Mouse (Mus musculus): ENCODE measurements around the gene Zfp142. TPM values are rescaled to one million over a fixed set of nuclear protein-coding genes. Genes with fewer than 3 reads are reported as not detected.

The Zfp142 gene
- total RNA-seq (2021) = 10 to 100 TPM in 1 of 2 experiments, 1 to 10 TPM in 1; 8.4 to 10.2 TPM

- DNase-seq = peak; percentile 99
- intact Hi-C loops (cut with DNase I) = loop anchor here (5.0 to 10.0 kb wide), 4 partner anchors 77 to 729 kb away; partner anchors contain the start of genes Cnot9, Ctdsp1, Dnpep and Ttll4
Measured at GRCm38 (mm10) chr1:74587773-74588445, at the start of gene Zfp142, which contains the start of gene Bcs1l. Zfp142 (minus strand) TSS chr1:74588246. Bcs1l (plus strand) TSS chr1:74588289.

GRCm38 (mm10) chr1:74632734-74633133 is 44.7 kb upstream of the Zfp142 start:
- no peak for DNase-seq
- intact Hi-C loops (cut with DNase I) = no loop called here

- intact Hi-C loops (cut with DNase I) = no loop called here
- DNase-seq = no peak
Measured at GRCm38 (mm10) chr1:74628001-74628400, 40.0 kb upstream of the Zfp142 start.

GRCm38 (mm10) chr1:74626076-74626475 is 38.0 kb upstream of the Zfp142 start:
- DNase-seq = no peak
- intact Hi-C loops (cut with DNase I) = no loop called here

GRCm38 (mm10) chr1:74624183-74624582 is 36.1 kb upstream of the Zfp142 start:
- no peak for DNase-seq
- intact Hi-C loops (cut with DNase I) = no loop called here

- intact Hi-C loops (cut with DNase I) = loop anchor here (1.0 to 5.0 kb wide), 2 partner anchors 12 to 711 kb away; no protein-coding TSS in a partner anchor
- DNase-seq = peak; percentile 84
Measured at GRCm38 (mm10) chr1:74601267-74601962, 13.4 kb upstream of the Zfp142 start, which contains the start of the genes Rnf25 and Stk36. Rnf25 (minus strand) TSS chr1:74601397. Stk36 (plus strand) TSS chr1:74601445.

GRCm38 (mm10) chr1:74600501-74601266 is 12.6 kb upstream of the Zfp142 start:
- DNase-seq = no peak
- intact Hi-C loops (cut with DNase I) = loop anchor here (1.0 to 5.0 kb wide), 2 partner anchors 11 to 712 kb away; no protein-coding TSS in a partner anchor

GRCm38 (mm10) chr1:74594434-74594833 is 6.4 kb upstream of the Zfp142 start:
- intact Hi-C loops (cut with DNase I) = no loop called here

GRCm38 (mm10) chr1:74587233-74587772 is 743 bp downstream of the Zfp142 start:
- DNase-seq = no peak

More at GRCm38 (mm10) chr1:74594434-74594833, 6.4 kb upstream of the Zfp142 start:
- no peak for DNase-seq

GRCm38 (mm10) chr1:74584616-74585398 is 3.2 kb downstream of the Zfp142 start:
- intact Hi-C loops (cut with DNase I) = loop anchor here (5.0 to 10.0 kb wide), 4 partner anchors 78 to 732 kb away; partner anchors contain the start of genes Cnot9, Ctdsp1, Dnpep and Ttll4

More at GRCm38 (mm10) chr1:74587233-74587772, 743 bp downstream of the Zfp142 start:
- intact Hi-C loops (cut with DNase I) = loop anchor here (5.0 to 10.0 kb wide), 4 partner anchors 77 to 730 kb away; partner anchors contain the start of genes Cnot9, Ctdsp1, Dnpep and Ttll4

GRCm38 (mm10) chr1:74582621-74583020 is 5.4 kb downstream of the Zfp142 start:
- intact Hi-C loops (cut with DNase I) = loop anchor here (10.0 kb wide), 2 partner anchors 82 to 188 kb away; partner anchors contain the start of genes Ctdsp1 and Ttll4
- DNase-seq = no peak

More at GRCm38 (mm10) chr1:74584616-74585398, 3.2 kb downstream of the Zfp142 start:
- peak in 1 of 2 experiments; percentile 26 for DNase-seq

- intact Hi-C loops (cut with DNase I) = no loop called here
- DNase-seq = no peak
Measured at GRCm38 (mm10) chr1:74569739-74570719, 18.0 kb downstream of the Zfp142 start.

- intact Hi-C loops (cut with DNase I) = no loop called here
Measured at GRCm38 (mm10) chr1:74565834-74566233, 22.2 kb downstream of the Zfp142 start.

GRCm38 (mm10) chr1:74559061-74559460 is 29.0 kb downstream of the Zfp142 start:
- intact Hi-C loops (cut with DNase I) = no loop called here
- DNase-seq = no peak

More at GRCm38 (mm10) chr1:74565834-74566233, 22.2 kb downstream of the Zfp142 start:
- no peak for DNase-seq

- intact Hi-C loops (cut with DNase I) = no loop called here
- no peak for DNase-seq
Measured at GRCm38 (mm10) chr1:74544184-74544583, 43.9 kb downstream of the Zfp142 start, which contains the start of gene Usp37. Usp37 (minus strand) TSS chr1:74544284.

- no peak for DNase-seq
- intact Hi-C loops (cut with DNase I) = no loop called here
Measured at GRCm38 (mm10) chr1:74542451-74542961, 45.5 kb downstream of the Zfp142 start, which contains the start of gene Plcd4. Plcd4 (plus strand) TSS chr1:74542888.

GRCm38 (mm10) chr1:74538650-74539049 is 49.4 kb downstream of the Zfp142 start:
- DNase-seq = no peak
- intact Hi-C loops (cut with DNase I) = no loop called here
